Mouse (Mus musculus) C2C12 (cell line): ENCODE data around the gene Optc.

Source experiments
- CTCF ChIP-seq: IDR thresholded peaks from one replicate; pipeline ENCODE4 v1.5.1; 2011; ENCODE audit not compliant: control insufficient read depth, insufficient read depth, insufficient read length
- MYOD1 ChIP-seq: IDR thresholded peaks from one replicate; pipeline ENCODE4 v1.6.1; 2011; ENCODE audit warnings: low read depth; ENCODE audit not compliant: control insufficient read depth, insufficient read length

DNA sequence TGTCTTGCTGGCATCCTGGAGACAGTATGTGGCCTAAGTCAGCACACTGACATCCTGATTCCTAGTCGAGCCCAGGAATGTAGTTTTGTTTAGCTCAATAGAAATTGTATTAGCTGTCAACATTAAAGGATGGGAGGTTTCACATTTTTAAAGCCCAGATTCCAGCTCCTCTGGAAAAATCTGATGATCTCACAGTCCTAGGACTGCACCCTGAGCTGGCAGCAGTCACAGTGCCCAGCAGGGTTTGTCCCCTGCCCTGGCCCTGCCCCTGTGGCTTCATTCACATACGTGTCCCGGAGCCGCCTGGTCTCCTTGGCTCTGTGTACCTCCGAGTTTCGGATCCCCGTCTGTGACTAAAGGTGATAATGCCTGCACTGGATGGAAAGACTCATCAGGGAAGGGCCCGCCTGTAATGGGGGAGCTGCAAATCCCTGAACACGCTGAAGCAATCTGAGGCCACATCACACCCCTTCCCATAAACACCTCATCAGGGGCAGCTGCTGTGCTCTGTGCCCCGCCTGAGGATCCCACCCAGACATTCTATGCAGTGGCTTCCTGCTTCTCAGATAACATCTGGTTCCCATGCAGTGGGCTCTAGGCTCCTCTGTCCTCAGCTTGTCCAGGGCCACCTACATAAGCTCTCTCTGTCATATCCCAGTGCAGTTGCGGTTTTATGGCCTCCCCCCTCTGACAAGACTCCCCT, 33.5 kb upstream of the Optc start:
- TF ChIP-seq CTCF = no peak
- TF ChIP-seq MYOD1 = peak; percentile 82
